Mouse (Mus musculus): Measurements from ENCODE around the gene Olfr693. TPM values are rescaled to one million over a fixed set of nuclear protein-coding genes. Genes with fewer than 3 reads are reported as not detected.

The Olfr693 gene
- polyA plus RNA-seq, 1 experiment from 2014 or later = not detected

GRCm38 (mm10) chr7:106645261-106645660, 35.1 kb downstream of the Olfr693 start:
- no peaks in the 10 kb centered on the region for H3K9me3 ChIP-seq (replicated peaks)
- no peak overlapping the region for H3K27ac ChIP-seq (replicated peaks)
- WGBS (ENCODE audit: insufficient replicate concordance) = 58% methylated on average over 1 of the region's 1 CpGs
- no peak overlapping the region for H3K9ac ChIP-seq
- H3K4me1 ChIP-seq (replicated peaks) = peaks cover 5% of the 10 kb centered on the region; the same call in 1 of the 2 replicates
- no peaks in the 10 kb centered on the region for H3K36me3 ChIP-seq (replicated peaks)
- H3K27me3 ChIP-seq = no peaks in the 10 kb centered on the region
- H3K4me2 ChIP-seq = no peak overlapping the region
- ATAC-seq (ENCODE audit: insufficient read depth) = no peak
- no peak overlapping the region for H3K4me3 ChIP-seq (replicated peaks)

GRCm38 (mm10) chr7:106644222-106644870, 36.0 kb downstream of the Olfr693 start:
- Histone ChIP-seq H3K27me3 (no peaks in the 10 kb centered on the region), H3K4me2 (no peak overlapping the region), H3K9ac (no peak overlapping the region), H3K4me3 (replicated peaks) (peak overlapping the region; percentile 10), H3K36me3 (replicated peaks) (no peaks in the 10 kb centered on the region), H3K27ac (replicated peaks) (peak overlapping the region; percentile 41; the same call in 1 of the 2 replicates), H3K9me3 (replicated peaks) (no peaks in the 10 kb centered on the region), H3K4me1 (replicated peaks) (0 out of 2 replicates have a peak, but pooled peaks cover 4% of the 10 kb centered on the region)
- 24% methylated on average over 3 of the region's 3 CpGs for WGBS (ENCODE audit: insufficient replicate concordance)
- no peak for ATAC-seq (ENCODE audit: insufficient read depth)

GRCm38 (mm10) chr7:106640839-106641238, 39.5 kb downstream of the Olfr693 start:
- ATAC-seq (ENCODE audit: insufficient read depth) = peak; percentile 47
- 14% methylated on average over 1 of the region's 1 CpGs for WGBS (ENCODE audit: insufficient replicate concordance)

GRCm38 (mm10) chr7:106635560-106635959, 44.8 kb downstream of the Olfr693 start:
- ATAC-seq (ENCODE audit: insufficient read depth) = peak; percentile 51; the same call in 1 of the 2 replicates
- WGBS (ENCODE audit: insufficient replicate concordance) = 33% methylated on average over 4 of the region's 4 CpGs

More at GRCm38 (mm10) chr7:106640839-106641238, 39.5 kb downstream of the Olfr693 start:
- Histone ChIP-seq H3K9ac (no peak overlapping the region), H3K4me1 (replicated peaks) (0 out of 2 replicates have a peak, but pooled peaks cover 4% of the 10 kb centered on the region), H3K9me3 (replicated peaks) (no peaks in the 10 kb centered on the region), H3K4me3 (replicated peaks) (no peak overlapping the region), H3K4me2 (no peak overlapping the region), H3K36me3 (replicated peaks) (no peaks in the 10 kb centered on the region), H3K27me3 (no peaks in the 10 kb centered on the region), H3K27ac (replicated peaks) (no peak overlapping the region)

More at GRCm38 (mm10) chr7:106635560-106635959, 44.8 kb downstream of the Olfr693 start:
- Histone ChIP-seq H3K4me1 (replicated peaks) (no peaks in the 10 kb centered on the region), H3K4me3 (replicated peaks) (no peak overlapping the region), H3K9ac (no peak overlapping the region), H3K27me3 (no peaks in the 10 kb centered on the region), H3K36me3 (replicated peaks) (no peaks in the 10 kb centered on the region), H3K27ac (replicated peaks) (no peak overlapping the region), H3K4me2 (no peak overlapping the region), H3K9me3 (replicated peaks) (no peaks in the 10 kb centered on the region)

Other genes starting within 250 kb of the Olfr693 start
- gene Olfr694, start 11.2 kb upstream of the Olfr693 start, polyA plus RNA-seq (2015; fragmentation: Nextera tagmentation; extraction: Ambion mirVana) = not detected in 2 replicates
- gene Olfr695, start 35.8 kb upstream of the Olfr693 start, polyA plus RNA-seq (2015; fragmentation: Nextera tagmentation; extraction: Ambion mirVana) = not detected in 2 replicates
- gene Olfr697, start 61.9 kb upstream of the Olfr693 start, polyA plus RNA-seq (2015; fragmentation: Nextera tagmentation; extraction: Ambion mirVana) = not detected in 2 replicates
- gene Olfr698, start 74.8 kb upstream of the Olfr693 start, polyA plus RNA-seq (2015; fragmentation: Nextera tagmentation; extraction: Ambion mirVana) = not detected in 2 replicates
- gene Olfr699, start 112.6 kb upstream of the Olfr693 start, polyA plus RNA-seq (2015; fragmentation: Nextera tagmentation; extraction: Ambion mirVana) = not detected in 2 replicates
- not detected in 2 replicates for gene Olfr700, start 128.2 kb upstream of the Olfr693 start, polyA plus RNA-seq (2015; fragmentation: Nextera tagmentation; extraction: Ambion mirVana)
- gene Olfr701, start 133.5 kb upstream of the Olfr693 start, polyA plus RNA-seq (2015; fragmentation: Nextera tagmentation; extraction: Ambion mirVana) = not detected in 2 replicates
- not detected in 2 replicates for gene Olfr702, start 153.3 kb upstream of the Olfr693 start, polyA plus RNA-seq (2015; fragmentation: Nextera tagmentation; extraction: Ambion mirVana)
- not detected in 2 replicates for gene Olfr703, start 162.8 kb upstream of the Olfr693 start, polyA plus RNA-seq (2015; fragmentation: Nextera tagmentation; extraction: Ambion mirVana)
- not detected in 2 replicates for gene Olfr704, start 182.6 kb upstream of the Olfr693 start, polyA plus RNA-seq (2015; fragmentation: Nextera tagmentation; extraction: Ambion mirVana)
- not detected in 2 replicates for gene Olfr705, start 196.3 kb upstream of the Olfr693 start, polyA plus RNA-seq (2015; fragmentation: Nextera tagmentation; extraction: Ambion mirVana)
- gene Olfr706, start 207.6 kb upstream of the Olfr693 start, polyA plus RNA-seq (2015; fragmentation: Nextera tagmentation; extraction: Ambion mirVana) = not detected in 2 replicates
- not detected in 2 replicates for gene Olfr707, start 220.7 kb upstream of the Olfr693 start, polyA plus RNA-seq (2015; fragmentation: Nextera tagmentation; extraction: Ambion mirVana)
- gene Olfr1532-ps1, start 227.4 kb upstream of the Olfr693 start, polyA plus RNA-seq (2015; fragmentation: Nextera tagmentation; extraction: Ambion mirVana) = not detected in 2 replicates